Mouse (Mus musculus) lung, embryonic 14.5 days (tissue): ENCODE data around the gene Snx8. TPM values are rescaled to one million over a fixed set of nuclear protein-coding genes. Genes with fewer than 3 reads are reported as not detected.
A peak's percentile ranks its signal among the peaks of the same experiment; 100 is the strongest.

Experiments
- ATAC-seq: fragments of 200-750 bp; cut with Nextera tagmentation; 2 replicates; pipeline ENCODE4 v1.8.0; 2017; ENCODE audit warnings: mild to moderate bottlenecking, moderate TSS enrichment, moderate library complexity; ENCODE audit not compliant: insufficient read depth
- DNase-seq: peaks from one replicate; pipeline ENCODE4 v3.0.0-alpha.2; 2015
- H3K27ac ChIP-seq: fragments of 300-500 bp; sonication (generic); 2 replicates; pipeline ENCODE4 v1.5.1; 2014; ENCODE audit warnings: low read depth, mild to moderate bottlenecking, moderate library complexity
- H3K27me3 ChIP-seq: fragments of 300-500 bp; sonication (generic); 2 replicates; pipeline ENCODE4 v1.6.1; 2014; ENCODE audit warnings: low read length, control low read depth; ENCODE audit not compliant: insufficient read depth
- H3K36me3 ChIP-seq: fragments of 300-500 bp; sonication (generic); 2 replicates; pipeline ENCODE4 v1.6.1; 2014; ENCODE audit warnings: control low read depth; ENCODE audit not compliant: insufficient read depth
- H3K4me1 ChIP-seq: fragments of 300-500 bp; sonication (generic); 2 replicates; pipeline ENCODE4 v1.6.1; 2014; ENCODE audit warnings: antibody characterized with exemption, control low read depth; ENCODE audit not compliant: insufficient read depth
- H3K4me2 ChIP-seq: fragments of 300-500 bp; sonication (generic); 2 replicates; pipeline ENCODE4 v1.6.1; 2014; ENCODE audit warnings: mild to moderate bottlenecking
- H3K4me3 ChIP-seq: fragments of 300-500 bp; sonication (generic); 2 replicates; pipeline ENCODE4 v1.5.1; 2014; ENCODE audit warnings: low read depth, low read length
- H3K9ac ChIP-seq: fragments of 300-500 bp; sonication (generic); 2 replicates; pipeline ENCODE4 v1.6.1; 2014
- H3K9me3 ChIP-seq: fragments of 300-500 bp; sonication (generic); 2 replicates; pipeline ENCODE4 v1.6.1; 2016; ENCODE audit warnings: low read depth, low read length, control low read depth
- CTCF ChIP-seq: IDR thresholded peaks from 2 replicates; pipeline ENCODE4 v1.5.1; 2016; ENCODE audit warnings: antibody characterized with exemption, low read depth
- WGBS: fragments of 180-500 bp; shearing (Covaris S2); extraction: QIAGEN DNeasy Blood & Tissue Kit; methylation state at CpG from one replicate; pipeline ENCODE4 v1.1.7; 2014; 5-methylcytosine and 5-hydroxymethylcytosine counted together
- polyA plus RNA-seq: library from polyadenylated mRNA; unstranded; fragments of >200 nt; fragmentation: Nextera tagmentation; extraction: Ambion mirVana; gene quantifications from 2 replicates; pipeline ENCODE4 v1.2.1, GENCODE M21; 2014

Snx8 gene
- polyA plus RNA-seq, 1 experiment from 2014 or later = 9.5 TPM

- Histone ChIP-seq H3K4me3 (no peak overlapping the region), H3K27ac (no peak overlapping the region), H3K27me3 (no peaks in the 10 kb centered on the region), H3K36me3 (peaks cover 35% of the 10 kb centered on the region; the same call in 1 of the 2 replicates), H3K4me1 (no peaks in the 10 kb centered on the region), H3K4me2 (no peak overlapping the region), H3K9ac (no peak overlapping the region), H3K9me3 (no peaks in the 10 kb centered on the region)
- 86% methylated on average over 4 of the region's 4 CpGs for WGBS
- no peak for DNase-seq
- no peak for TF ChIP-seq CTCF
- no peak for ATAC-seq
Observed at GRCm38 (mm10) chr5:140345244-140345643, 43.8 kb downstream of the Snx8 start.

- Histone ChIP-seq H3K36me3 (peaks cover 48% of the 10 kb centered on the region), H3K4me2 (no peak overlapping the region), H3K4me1 (no peaks in the 10 kb centered on the region), H3K27me3 (no peaks in the 10 kb centered on the region), H3K9me3 (no peaks in the 10 kb centered on the region; the same call in 1 of the 2 replicates), H3K9ac (no peak overlapping the region), H3K27ac (no peak overlapping the region), H3K4me3 (no peak overlapping the region)
- TF ChIP-seq CTCF = peak; percentile 22
- WGBS = 78% methylated on average over 4 of the region's 4 CpGs
- DNase-seq (no peak), ATAC-seq (no peak)
Observed at GRCm38 (mm10) chr5:140342880-140343279, 46.2 kb downstream of the Snx8 start.

- H3K4me3 ChIP-seq = no peak overlapping the region
- H3K36me3 ChIP-seq = peaks cover 51% of the 10 kb centered on the region
- no peak for DNase-seq
- H3K27ac ChIP-seq = no peak overlapping the region
- no peak for ATAC-seq
- 64% methylated on average over 3 of the region's 3 CpGs for WGBS
- no peak for TF ChIP-seq CTCF
- H3K9me3 ChIP-seq = no peaks in the 10 kb centered on the region; the same call in 1 of the 2 replicates
- no peaks in the 10 kb centered on the region for H3K27me3 ChIP-seq
- no peak overlapping the region for H3K4me2 ChIP-seq
- no peak overlapping the region for H3K9ac ChIP-seq
- no peaks in the 10 kb centered on the region for H3K4me1 ChIP-seq
Observed at GRCm38 (mm10) chr5:140339836-140340235, 49.2 kb downstream of the Snx8 start.

- H3K9me3 ChIP-seq = no peaks in the 10 kb centered on the region; the same call in 1 of the 2 replicates
- H3K4me1 ChIP-seq = no peaks in the 10 kb centered on the region
- no peak overlapping the region for H3K4me3 ChIP-seq
- H3K27ac ChIP-seq = no peak overlapping the region
- no peak overlapping the region for H3K4me2 ChIP-seq
- no peak for ATAC-seq
- no peak for DNase-seq
- TF ChIP-seq CTCF = peak; percentile 34
- no peaks in the 10 kb centered on the region for H3K27me3 ChIP-seq
- no peak overlapping the region for H3K9ac ChIP-seq
- 95% methylated on average over 4 of the region's 4 CpGs for WGBS
- H3K36me3 ChIP-seq = peaks cover 42% of the 10 kb centered on the region
Observed at GRCm38 (mm10) chr5:140338779-140339178, 50.3 kb downstream of the Snx8 start.

GRCm38 (mm10) chr5:140336680-140337079 lies 52.4 kb downstream of the Snx8 start:
- DNase-seq (peak; percentile 72), ATAC-seq (no peak)
- Histone ChIP-seq H3K36me3 (peaks cover 38% of the 10 kb centered on the region), H3K4me2 (no peak overlapping the region), H3K4me3 (no peak overlapping the region), H3K27ac (no peak overlapping the region), H3K4me1 (no peaks in the 10 kb centered on the region), H3K9ac (no peak overlapping the region), H3K27me3 (no peaks in the 10 kb centered on the region), H3K9me3 (no peaks in the 10 kb centered on the region; the same call in 1 of the 2 replicates)
- peak; percentile 80 for TF ChIP-seq CTCF
- WGBS = 89% methylated on average over 1 of the region's 1 CpGs

- Histone ChIP-seq H3K4me1 (no peaks in the 10 kb centered on the region), H3K9me3 (no peaks in the 10 kb centered on the region; the same call in 1 of the 2 replicates), H3K4me3 (no peak overlapping the region), H3K36me3 (peaks cover 25% of the 10 kb centered on the region), H3K4me2 (no peak overlapping the region), H3K27me3 (no peaks in the 10 kb centered on the region), H3K9ac (no peak overlapping the region), H3K27ac (no peak overlapping the region)
- DNase-seq = peak; percentile 59
- WGBS = 31% methylated on average over 2 of the region's 2 CpGs
- peak; percentile 41 for TF ChIP-seq CTCF
- no peak for ATAC-seq
Observed at GRCm38 (mm10) chr5:140333631-140334030, 55.4 kb downstream of the Snx8 start.

DNA sequence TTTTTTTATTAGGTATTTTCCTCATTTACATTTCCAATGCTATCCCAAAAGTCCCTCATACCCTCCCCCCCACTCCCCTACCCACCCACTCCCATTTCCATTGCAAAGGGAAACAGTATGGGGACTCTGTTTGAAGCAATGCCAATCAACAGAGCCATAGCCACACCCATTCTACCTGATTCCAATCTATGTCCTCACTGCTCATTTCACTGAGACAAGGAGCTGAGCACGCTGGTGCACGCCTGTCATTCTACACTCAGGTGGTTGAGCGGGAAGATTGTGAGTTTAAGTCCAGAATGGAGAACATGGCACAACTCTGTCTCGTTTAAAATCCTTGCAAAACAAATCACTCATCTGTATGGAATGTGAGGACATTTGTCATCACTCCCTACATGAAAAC lies 56.5 kb downstream of the Snx8 start:
- H3K27ac ChIP-seq = no peak overlapping the region
- TF ChIP-seq CTCF = no peak
- peaks cover 27% of the 10 kb centered on the region for H3K36me3 ChIP-seq
- no peaks in the 10 kb centered on the region for H3K9me3 ChIP-seq
- WGBS = 42% methylated on average over 4 of the region's 4 CpGs
- peak overlapping the region; percentile 70 for H3K4me3 ChIP-seq
- no peak for ATAC-seq
- peak overlapping the region; percentile 94 for H3K4me2 ChIP-seq
- no peaks in the 10 kb centered on the region for H3K4me1 ChIP-seq
- no peaks in the 10 kb centered on the region for H3K27me3 ChIP-seq
- H3K9ac ChIP-seq = peak overlapping the region; percentile 67; the same call in 1 of the 2 replicates
- no peak for DNase-seq
